Mouse (Mus musculus): ENCODE results near the gene Gpr137. TPM values are rescaled to one million over a fixed set of nuclear protein-coding genes. Genes with fewer than 3 reads are reported as not detected.

Gpr137 gene
- polyA plus RNA-seq, 1 experiment from 2014 or later, result 26.9 TPM

GRCm38 (mm10) chr19:6970460-6971085 lies 28.3 kb upstream of the Gpr137 start:
- Histone ChIP-seq H3K36me3 (replicated peaks) (peaks cover 12% of the 10 kb centered on the region), H3K9me3 (no peaks in the 10 kb centered on the region), H3K27ac (replicated peaks) (peak overlapping the region; percentile 84), H3K4me3 (peak overlapping the region; percentile 69), H3K4me1 (peaks cover 61% of the 10 kb centered on the region), H3K27me3 (replicated peaks; ENCODE audit: low read depth, poor library complexity, severe bottlenecking) (peaks cover 12% of the 10 kb centered on the region)
- WGBS, result 17% methylated on average over 11 of the region's 11 CpGs
- no peak for DNase-seq (ENCODE audit: low spot score)

GRCm38 (mm10) chr19:6969665-6970381 lies 27.5 kb upstream of the Gpr137 start:
- DNase-seq (ENCODE audit: low spot score), result peak; percentile 86
- Histone ChIP-seq H3K36me3 (replicated peaks) (peaks cover 19% of the 10 kb centered on the region), H3K4me1 (peaks cover 61% of the 10 kb centered on the region), H3K9me3 (no peaks in the 10 kb centered on the region), H3K27ac (replicated peaks) (peak overlapping the region; percentile 84), H3K4me3 (peak overlapping the region; percentile 69), H3K27me3 (replicated peaks; ENCODE audit: low read depth, poor library complexity, severe bottlenecking) (peaks cover 12% of the 10 kb centered on the region)
- WGBS, result under 1% methylated on average over 55 of the region's 55 CpGs

GRCm38 (mm10) chr19:6969291-6969664 lies 27.0 kb upstream of the Gpr137 start:
- Histone ChIP-seq H3K9me3 (no peaks in the 10 kb centered on the region), H3K36me3 (replicated peaks) (peaks cover 25% of the 10 kb centered on the region), H3K27ac (replicated peaks) (peak overlapping the region; percentile 84), H3K4me1 (peaks cover 61% of the 10 kb centered on the region), H3K4me3 (peak overlapping the region; percentile 69), H3K27me3 (replicated peaks; ENCODE audit: low read depth, poor library complexity, severe bottlenecking) (peaks cover 12% of the 10 kb centered on the region)
- 0% methylated on average over 20 of the region's 20 CpGs for WGBS
- DNase-seq (ENCODE audit: low spot score), result no peak

- Histone ChIP-seq H3K27ac (replicated peaks) (peak overlapping the region; percentile 84; the same call in 1 of the 2 replicates), H3K4me1 (peaks cover 56% of the 10 kb centered on the region), H3K27me3 (replicated peaks; ENCODE audit: low read depth, poor library complexity, severe bottlenecking) (peaks cover 12% of the 10 kb centered on the region), H3K36me3 (replicated peaks) (peaks cover 31% of the 10 kb centered on the region), H3K9me3 (no peaks in the 10 kb centered on the region), H3K4me3 (peak overlapping the region; percentile 69)
- 11% methylated on average over 15 of the region's 15 CpGs for WGBS
- DNase-seq (ENCODE audit: low spot score), result peak; percentile 39
Measured at GRCm38 (mm10) chr19:6968491-6969271, 26.4 kb upstream of the Gpr137 start.

GRCm38 (mm10) chr19:6956461-6956860 lies 14.2 kb upstream of the Gpr137 start:
- 78% methylated on average over 10 of the region's 10 CpGs for WGBS
- no peak overlapping the region for H3K4me3 ChIP-seq
- no peaks in the 10 kb centered on the region for H3K9me3 ChIP-seq
- H3K36me3 ChIP-seq (replicated peaks), result peaks cover 77% of the 10 kb centered on the region
- H3K4me1 ChIP-seq, result peaks cover 16% of the 10 kb centered on the region
- no peaks in the 10 kb centered on the region for H3K27me3 ChIP-seq (replicated peaks; ENCODE audit: low read depth, poor library complexity, severe bottlenecking)
- no peak for DNase-seq (ENCODE audit: low spot score)
- H3K27ac ChIP-seq (replicated peaks), result no peak overlapping the region

GRCm38 (mm10) chr19:6955424-6955823 lies 13.1 kb upstream of the Gpr137 start:
- Histone ChIP-seq H3K36me3 (replicated peaks) (peaks cover 69% of the 10 kb centered on the region), H3K27me3 (replicated peaks; ENCODE audit: low read depth, poor library complexity, severe bottlenecking) (no peaks in the 10 kb centered on the region), H3K4me1 (peaks cover 19% of the 10 kb centered on the region), H3K27ac (replicated peaks) (no peak overlapping the region; the same call in 1 of the 2 replicates), H3K4me3 (0 out of 2 replicates have a peak overlapping the region, but pooled peaks have one; percentile 1), H3K9me3 (no peaks in the 10 kb centered on the region)
- no peak for DNase-seq (ENCODE audit: low spot score)
- 87% methylated on average over 7 of the region's 7 CpGs for WGBS

GRCm38 (mm10) chr19:6954046-6954445 lies 11.8 kb upstream of the Gpr137 start:
- no peak overlapping the region for H3K4me3 ChIP-seq
- DNase-seq (ENCODE audit: low spot score), result peak; percentile 57
- no peaks in the 10 kb centered on the region for H3K27me3 ChIP-seq (replicated peaks; ENCODE audit: low read depth, poor library complexity, severe bottlenecking)
- no peak overlapping the region for H3K27ac ChIP-seq (replicated peaks)
- WGBS, result 69% methylated on average over 9 of the region's 9 CpGs
- H3K4me1 ChIP-seq, result peaks cover 32% of the 10 kb centered on the region
- H3K36me3 ChIP-seq (replicated peaks), result peaks cover 62% of the 10 kb centered on the region
- H3K9me3 ChIP-seq, result no peaks in the 10 kb centered on the region

GRCm38 (mm10) chr19:6952712-6953037 lies 10.4 kb upstream of the Gpr137 start:
- Histone ChIP-seq H3K9me3 (no peaks in the 10 kb centered on the region), H3K4me1 (peaks cover 32% of the 10 kb centered on the region), H3K27ac (replicated peaks) (peak overlapping the region; percentile 65; the same call in 1 of the 2 replicates), H3K36me3 (replicated peaks) (peaks cover 50% of the 10 kb centered on the region), H3K4me3 (peak overlapping the region; percentile 70), H3K27me3 (replicated peaks; ENCODE audit: low read depth, poor library complexity, severe bottlenecking) (no peaks in the 10 kb centered on the region)
- DNase-seq (ENCODE audit: low spot score), result no peak
- 17% methylated on average over 3 of the region's 3 CpGs for WGBS

- no peaks in the 10 kb centered on the region for H3K27me3 ChIP-seq (replicated peaks; ENCODE audit: low read depth, poor library complexity, severe bottlenecking)
- WGBS, result 2% methylated on average over 31 of the region's 31 CpGs
- peak overlapping the region; percentile 93 for H3K27ac ChIP-seq (replicated peaks)
- H3K4me1 ChIP-seq, result peaks cover 32% of the 10 kb centered on the region
- H3K4me3 ChIP-seq, result peak overlapping the region; percentile 70
- peak; percentile 69 for DNase-seq (ENCODE audit: low spot score)
- H3K36me3 ChIP-seq (replicated peaks), result peaks cover 45% of the 10 kb centered on the region
- no peaks in the 10 kb centered on the region for H3K9me3 ChIP-seq
Measured at GRCm38 (mm10) chr19:6951994-6952711, 9.9 kb upstream of the Gpr137 start.

- WGBS, result under 1% methylated on average over 35 of the region's 35 CpGs
- H3K4me1 ChIP-seq, result peaks cover 32% of the 10 kb centered on the region
- H3K9me3 ChIP-seq, result no peaks in the 10 kb centered on the region
- peak; percentile 92 for DNase-seq (ENCODE audit: low spot score)
- H3K4me3 ChIP-seq, result peak overlapping the region; percentile 70
- H3K27me3 ChIP-seq (replicated peaks; ENCODE audit: low read depth, poor library complexity, severe bottlenecking), result no peaks in the 10 kb centered on the region
- H3K36me3 ChIP-seq (replicated peaks), result peaks cover 38% of the 10 kb centered on the region
- peak overlapping the region; percentile 93 for H3K27ac ChIP-seq (replicated peaks)
Measured at GRCm38 (mm10) chr19:6951381-6951968, 9.2 kb upstream of the Gpr137 start.

GRCm38 (mm10) chr19:6950613-6951153 lies 8.4 kb upstream of the Gpr137 start:
- Histone ChIP-seq H3K36me3 (replicated peaks) (peaks cover 36% of the 10 kb centered on the region), H3K27me3 (replicated peaks; ENCODE audit: low read depth, poor library complexity, severe bottlenecking) (no peaks in the 10 kb centered on the region), H3K9me3 (no peaks in the 10 kb centered on the region), H3K4me1 (peaks cover 32% of the 10 kb centered on the region), H3K4me3 (peak overlapping the region; percentile 70), H3K27ac (replicated peaks) (peak overlapping the region; percentile 93)
- WGBS, result under 1% methylated on average over 28 of the region's 28 CpGs
- DNase-seq (ENCODE audit: low spot score), result peak; percentile 75
